Comparison of ENCODE assay signal across 11 mouse cellular contexts in genomic region chr2:52946524-52947186, GRCm38 (mm10).
DNase-seq lines count a peak whose midpoint lies in the region; ATAC-seq and TF ChIP-seq lines count a peak whose summit lies in the region.
"Had no signal": no experiment of that assay in that cellular context is flagged by ENCODE, and none has a peak within 500 bp of the region (broad histone marks: within the 10 kb centered on the region; RNA-seq: fewer than 3 reads in every experiment).

No protein-coding gene starts in this region.

- H3K9me3 ChIP-seq in forebrain, postnatal 0 days (ENCODE audit: low read length): no peaks in the 10 kb centered on the region
- no peaks in the 10 kb centered on the region for H3K9me3 ChIP-seq in midbrain, embryonic 14.5 days (ENCODE audit: control insufficient read depth, low read length)

- H3K4me1 ChIP-seq in forebrain, postnatal 0 days (ENCODE audit: insufficient read depth): peaks cover 7% of the 10 kb centered on the region; the same call in 1 of the 2 replicates
- H3K4me1 ChIP-seq in midbrain, embryonic 14.5 days (ENCODE audit: control insufficient read depth, insufficient read depth, low read length): peaks cover 14% of the 10 kb centered on the region

- 23% methylated on average over 11 of the region's 11 CpGs for WGBS in forebrain, postnatal 0 days
- WGBS in midbrain, embryonic 14.5 days: 20% methylated on average over 11 of the region's 11 CpGs

- intact Hi-C loops in heart, postnatal 36 days (cut with DNase I): no loop called here

- H3K4me2 ChIP-seq in forebrain, postnatal 0 days (ENCODE audit: low read depth): no peak overlapping the region
- no peak overlapping the region for H3K4me2 ChIP-seq in midbrain, embryonic 14.5 days (ENCODE audit: low read length)

- no peak overlapping the region for H3K27ac ChIP-seq in forebrain, postnatal 0 days (ENCODE audit: low read depth, low read length)
- peak overlapping the region; percentile 69 for H3K27ac ChIP-seq in midbrain, embryonic 14.5 days (replicated peaks; ENCODE audit: low read depth, low read length)
- H3K27ac ChIP-seq: heart, adult 2 months had no signal

- H3K4me3 ChIP-seq in forebrain, postnatal 0 days (ENCODE audit: low read depth, low read length): no peak overlapping the region
- H3K4me3 ChIP-seq in midbrain, embryonic 14.5 days (replicated peaks; ENCODE audit: low read depth, low read length): no peak overlapping the region
- H3K4me3 ChIP-seq: heart, adult 2 months had no signal

- H3K27me3 ChIP-seq in forebrain, postnatal 0 days (ENCODE audit: insufficient read depth, low read length): no peaks in the 10 kb centered on the region
- no peaks in the 10 kb centered on the region for H3K27me3 ChIP-seq in midbrain, embryonic 14.5 days (ENCODE audit: control insufficient read depth, insufficient read depth, low read length)
- H3K27me3 ChIP-seq: CH12.LX had no signal

- no peak for TF ChIP-seq CTCF in forebrain, postnatal 0 days (IDR thresholded peaks at IDR 0.05; ENCODE audit: low read depth)

- no peaks in the 10 kb centered on the region for H3K36me3 ChIP-seq in forebrain, postnatal 0 days (ENCODE audit: insufficient read depth)
- H3K36me3 ChIP-seq in midbrain, embryonic 14.5 days (ENCODE audit: control insufficient read depth, insufficient read depth, low read length): no peaks in the 10 kb centered on the region

- H3K9ac ChIP-seq in forebrain, postnatal 0 days: no peak overlapping the region
- H3K9ac ChIP-seq in midbrain, embryonic 14.5 days (replicated peaks; ENCODE audit: low read length): no peak overlapping the region

- peak; percentile 42 for ATAC-seq in forebrain, postnatal 0 days
- ATAC-seq in midbrain, embryonic 14.5 days (ENCODE audit: low FRiP score, low TSS enrichment): peak; percentile 62; the same call in 1 of the 2 replicates

- peak; percentile 71 for DNase-seq in Muller cell, postnatal 12 days (ENCODE audit: inconsistent ontology term)
- DNase-seq in embryo, embryonic 10.5 days (ENCODE audit: low spot score): peak; percentile 37
- DNase-seq in forebrain, postnatal 0 days: no peak
- DNase-seq in midbrain, embryonic 14.5 days: peak; percentile 61
- DNase-seq in thymus, postnatal 0 days (ENCODE audit: low spot score): no peak
- DNase-seq in spleen, postnatal 14 days (ENCODE audit: low spot score in 2 of 2): no peak
- DNase-seq in heart, postnatal 36 days: no peak
- DNase-seq: cerebellum, postnatal 25 days; heart, adult 2 months; kidney, postnatal 25 days had no signal

Comparison
In these comparisons a context has a peak if more than half of its experiments do, and no peak if none do; other contexts are left out.
1. DNase-seq: peak in Muller cell, postnatal 12 days (single experiment), embryo, embryonic 10.5 days (single experiment) and midbrain, embryonic 14.5 days (single experiment); none in forebrain, postnatal 0 days (single experiment), thymus, postnatal 0 days (single experiment), spleen, postnatal 14 days (0 of 2) and heart, postnatal 36 days (0 of 2).